Mouse (Mus musculus): ENCODE results near the gene Cdc20. TPM values are rescaled to one million over a fixed set of nuclear protein-coding genes. Genes with fewer than 3 reads are reported as not detected.

Gene Cdc20
- total and polyA plus RNA-seq, 2 experiments = 0.46 to 0.59 TPM

DNA sequence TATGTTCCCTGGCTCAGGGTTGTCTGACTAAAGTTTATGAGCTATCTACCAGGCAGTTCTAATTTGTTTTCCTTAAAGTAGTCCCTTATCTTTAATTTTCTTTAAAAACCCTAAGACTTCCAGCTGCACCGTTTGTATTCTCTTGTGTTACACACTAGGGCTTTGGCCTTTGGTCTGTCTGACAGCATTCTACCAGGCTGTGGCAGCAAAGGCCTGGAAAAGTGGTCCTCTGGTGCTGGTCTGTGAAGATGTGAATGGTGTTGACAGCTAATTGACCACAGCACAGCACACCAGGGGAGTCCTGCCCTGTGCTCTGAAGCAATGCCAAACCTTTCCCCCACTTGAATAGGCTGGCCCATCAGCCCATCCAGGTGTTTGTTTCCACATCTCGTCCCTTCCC, 21.4 kb downstream of the Cdc20 start:
- Histone ChIP-seq H3K36me3 (ENCODE audit: control insufficient read depth, insufficient read depth, low read length) (peaks cover 57% of the 10 kb centered on the region), H3K9ac (ENCODE audit: low read depth, low read length) (no peak overlapping the region), H3K79me2 (ENCODE audit: control insufficient read depth, insufficient read depth, low read length) (no peaks in the 10 kb centered on the region; the same call in 1 of the 2 replicates), H3K4me3 (ENCODE audit: insufficient read depth, low read depth, low read length) (no peak overlapping the region), H3K27me3 (ENCODE audit: control insufficient read depth, insufficient read depth, low read length) (no peaks in the 10 kb centered on the region), H3K27ac (replicated peaks; ENCODE audit: insufficient read depth, low read depth, low read length) (no peak overlapping the region), H3K4me1 (ENCODE audit: control insufficient read depth, insufficient read depth, low read length) (peaks cover under 1% of the 10 kb centered on the region; the same call in 1 of the 2 replicates)
- 67% methylated on average over 2 of the region's 2 CpGs for WGBS
- TF ChIP-seq POLR2A (IDR thresholded peaks at IDR 0.05; ENCODE audit: extremely low read depth, insufficient read depth, low read length) = no peak
- no peak for TF ChIP-seq CTCF (IDR thresholded peaks at IDR 0.05; ENCODE audit: low read depth, low read length)
- no peak for DNase-seq (ENCODE audit: extremely low read depth, low read depth, low spot score)

DNA sequence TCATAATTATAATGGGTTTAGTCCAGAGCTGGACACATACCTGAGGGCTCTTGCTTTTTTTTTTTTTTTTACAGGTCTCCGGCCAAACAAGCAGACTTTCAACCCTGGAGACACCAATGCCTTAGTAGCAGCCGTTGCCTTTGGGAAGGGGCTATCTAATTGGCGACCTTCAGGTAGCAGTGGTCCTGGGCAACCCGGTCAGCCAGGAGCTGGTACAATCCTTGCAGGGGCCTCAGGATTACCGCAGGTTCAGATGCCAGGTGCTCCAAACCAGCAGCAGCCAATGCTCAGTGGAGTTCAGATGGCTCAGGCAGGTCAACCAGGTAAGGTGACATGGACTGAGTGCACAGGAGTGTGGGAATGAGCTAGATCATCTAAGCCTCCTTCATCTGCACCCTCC, 23.6 kb downstream of the Cdc20 start:
- Histone ChIP-seq H3K27me3 (ENCODE audit: control insufficient read depth, insufficient read depth, low read length) (no peaks in the 10 kb centered on the region), H3K4me3 (ENCODE audit: insufficient read depth, low read depth, low read length) (no peak overlapping the region), H3K27ac (replicated peaks; ENCODE audit: insufficient read depth, low read depth, low read length) (no peak overlapping the region), H3K79me2 (ENCODE audit: control insufficient read depth, insufficient read depth, low read length) (peaks cover 6% of the 10 kb centered on the region; the same call in 1 of the 2 replicates), H3K36me3 (ENCODE audit: control insufficient read depth, insufficient read depth, low read length) (peaks cover 44% of the 10 kb centered on the region), H3K4me1 (ENCODE audit: control insufficient read depth, insufficient read depth, low read length) (peaks cover 10% of the 10 kb centered on the region), H3K9ac (ENCODE audit: low read depth, low read length) (no peak overlapping the region)
- no peak for TF ChIP-seq CTCF (IDR thresholded peaks at IDR 0.05; ENCODE audit: low read depth, low read length)
- no peak for TF ChIP-seq POLR2A (IDR thresholded peaks at IDR 0.05; ENCODE audit: extremely low read depth, insufficient read depth, low read length)
- 94% methylated on average over 5 of the region's 5 CpGs for WGBS
- no peak for DNase-seq (ENCODE audit: extremely low read depth, low read depth, low spot score)

DNA sequence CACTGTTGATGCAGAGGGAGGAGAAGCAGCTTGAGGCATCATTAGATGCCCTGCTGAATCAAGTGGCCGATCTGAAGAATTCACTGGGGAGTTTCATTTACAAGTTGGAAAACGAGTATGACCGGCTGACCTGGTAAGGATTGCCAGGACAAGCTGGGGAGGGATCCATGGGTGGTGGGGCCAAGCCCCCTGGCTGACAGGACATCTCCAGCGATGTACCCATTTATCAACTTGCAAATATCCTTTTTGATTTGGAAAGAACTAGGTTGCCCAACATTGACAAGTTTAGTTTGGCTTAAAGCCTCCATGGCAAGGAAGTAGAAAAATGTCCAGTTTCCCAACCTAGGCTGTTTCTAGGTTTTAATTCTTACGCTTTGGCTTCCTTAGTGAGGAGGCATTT, 26.3 kb downstream of the Cdc20 start:
- Histone ChIP-seq H3K36me3 (ENCODE audit: control insufficient read depth, insufficient read depth, low read length) (peaks cover 27% of the 10 kb centered on the region), H3K4me1 (ENCODE audit: control insufficient read depth, insufficient read depth, low read length) (peaks cover 12% of the 10 kb centered on the region), H3K4me3 (ENCODE audit: insufficient read depth, low read depth, low read length) (no peak overlapping the region), H3K27me3 (ENCODE audit: control insufficient read depth, insufficient read depth, low read length) (no peaks in the 10 kb centered on the region), H3K9ac (ENCODE audit: low read depth, low read length) (no peak overlapping the region), H3K79me2 (ENCODE audit: control insufficient read depth, insufficient read depth, low read length) (peaks cover 14% of the 10 kb centered on the region; the same call in 1 of the 2 replicates), H3K27ac (replicated peaks; ENCODE audit: insufficient read depth, low read depth, low read length) (0 out of 2 replicates have a peak overlapping the region, but pooled peaks have one; percentile 16)
- peak; percentile 85 for DNase-seq (ENCODE audit: extremely low read depth, low read depth, low spot score)
- TF ChIP-seq POLR2A (IDR thresholded peaks at IDR 0.05; ENCODE audit: extremely low read depth, insufficient read depth, low read length) (no peak), CTCF (IDR thresholded peaks at IDR 0.05; ENCODE audit: low read depth, low read length) (no peak)
- 22% methylated on average over 5 of the region's 5 CpGs for WGBS

DNA sequence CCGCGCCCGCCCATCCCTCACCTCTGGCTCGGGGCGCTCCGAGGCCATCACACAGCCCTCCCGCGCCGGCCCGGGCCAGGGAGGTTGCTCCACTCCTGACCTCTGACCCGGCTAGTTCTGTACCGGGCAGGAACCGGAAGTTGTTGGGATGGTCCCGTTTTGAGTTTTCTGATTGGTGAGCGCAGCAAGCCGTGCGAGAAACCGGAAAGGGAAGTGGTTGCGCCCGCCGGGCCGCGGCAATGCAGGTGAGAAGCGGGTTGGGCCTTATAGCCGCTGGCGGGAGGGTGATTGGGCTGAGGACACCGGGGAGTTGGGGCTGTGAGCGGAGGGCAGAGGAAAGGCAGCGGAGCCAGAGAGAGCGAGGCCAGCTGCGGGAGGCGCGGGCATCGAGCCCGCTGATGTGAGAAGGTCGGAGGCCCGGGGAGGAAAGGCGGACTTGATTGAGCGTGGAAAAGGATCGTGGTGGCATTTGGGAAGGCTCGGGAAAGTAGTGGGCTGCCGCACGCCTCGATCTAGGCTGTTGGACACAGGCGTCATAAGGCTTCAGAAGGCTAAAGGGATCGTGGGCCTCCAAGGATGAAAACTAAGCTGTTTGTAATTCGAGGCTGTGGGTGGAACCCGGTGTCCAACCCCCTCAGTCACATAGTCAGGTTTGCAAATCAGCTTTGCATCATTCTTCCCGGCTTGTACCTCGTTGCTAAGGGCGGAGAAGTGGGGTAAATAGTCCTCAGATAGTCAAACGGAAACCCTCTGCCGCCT, 27.8 kb downstream of the Cdc20 start, which contains the start of the genes Szt2 and Med8:
TSS of gene Szt2 (minus strand) at position 132 of the 759 bp plus-strand sequence.
TSS of gene Med8 (plus strand) at position 196 of the 759 bp plus-strand sequence.
- under 1% methylated on average over 53 of the region's 53 CpGs for WGBS
- H3K27me3 ChIP-seq (ENCODE audit: control insufficient read depth, insufficient read depth, low read length) = no peaks in the 10 kb centered on the region
- peaks cover 20% of the 10 kb centered on the region for H3K36me3 ChIP-seq (ENCODE audit: control insufficient read depth, insufficient read depth, low read length)
- peaks cover 14% of the 10 kb centered on the region; the same call in 1 of the 2 replicates for H3K79me2 ChIP-seq (ENCODE audit: control insufficient read depth, insufficient read depth, low read length)
- H3K9ac ChIP-seq (ENCODE audit: low read depth, low read length) = peak within 1 kb of the TSS; percentile 97
- peak within 1 kb of the TSS; percentile 99 for H3K4me3 ChIP-seq (ENCODE audit: insufficient read depth, low read depth, low read length)
- TF ChIP-seq CTCF (IDR thresholded peaks at IDR 0.05; ENCODE audit: low read depth, low read length) (no peak), POLR2A (IDR thresholded peaks at IDR 0.05; ENCODE audit: extremely low read depth, insufficient read depth, low read length) (peak; percentile 70; the same call in 1 of the 2 replicates)
- peak; percentile 90 for DNase-seq (ENCODE audit: extremely low read depth, low read depth, low spot score)
- H3K27ac ChIP-seq (replicated peaks; ENCODE audit: insufficient read depth, low read depth, low read length) = peak within 1 kb of the TSS; percentile 96
- H3K4me1 ChIP-seq (ENCODE audit: control insufficient read depth, insufficient read depth, low read length) = peaks cover 12% of the 10 kb centered on the region

DNA sequence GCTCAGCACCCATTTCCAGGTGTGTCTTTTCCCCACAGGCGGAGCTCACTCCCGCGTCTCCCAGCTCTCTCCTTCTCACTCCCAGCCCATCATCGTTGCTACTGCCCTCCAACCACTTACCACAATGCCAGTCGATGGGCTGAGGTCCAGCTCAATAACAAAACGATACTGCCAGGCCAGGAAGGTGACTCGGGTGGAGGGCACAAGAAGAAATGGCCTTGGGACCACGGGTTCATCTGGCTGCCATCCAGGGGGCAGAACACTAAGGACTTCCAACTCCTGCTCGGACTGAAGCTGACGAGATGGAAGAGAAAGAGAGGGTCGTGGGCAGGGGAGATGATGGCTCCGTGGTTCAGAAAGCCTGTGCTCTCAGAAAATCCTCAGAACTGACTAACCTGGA, 34.5 kb downstream of the Cdc20 start:
- Histone ChIP-seq H3K4me1 (ENCODE audit: control insufficient read depth, insufficient read depth, low read length) (peaks cover 20% of the 10 kb centered on the region), H3K9ac (ENCODE audit: low read depth, low read length) (no peak overlapping the region), H3K4me3 (ENCODE audit: insufficient read depth, low read depth, low read length) (no peak overlapping the region), H3K27ac (replicated peaks; ENCODE audit: insufficient read depth, low read depth, low read length) (no peak overlapping the region), H3K79me2 (ENCODE audit: control insufficient read depth, insufficient read depth, low read length) (peaks cover 3% of the 10 kb centered on the region; the same call in 1 of the 2 replicates), H3K27me3 (ENCODE audit: control insufficient read depth, insufficient read depth, low read length) (no peaks in the 10 kb centered on the region), H3K36me3 (ENCODE audit: control insufficient read depth, insufficient read depth, low read length) (no peaks in the 10 kb centered on the region; the same call in 1 of the 2 replicates)
- WGBS = 45% methylated on average over 12 of the region's 12 CpGs
- DNase-seq (ENCODE audit: extremely low read depth, low read depth, low spot score) = peak; percentile 71
- TF ChIP-seq POLR2A (IDR thresholded peaks at IDR 0.05; ENCODE audit: extremely low read depth, insufficient read depth, low read length) (no peak), CTCF (IDR thresholded peaks at IDR 0.05; ENCODE audit: low read depth, low read length) (no peak)
